Comparison of ENCODE assay signal across 8 mouse cellular contexts in the genomic region with DNA sequence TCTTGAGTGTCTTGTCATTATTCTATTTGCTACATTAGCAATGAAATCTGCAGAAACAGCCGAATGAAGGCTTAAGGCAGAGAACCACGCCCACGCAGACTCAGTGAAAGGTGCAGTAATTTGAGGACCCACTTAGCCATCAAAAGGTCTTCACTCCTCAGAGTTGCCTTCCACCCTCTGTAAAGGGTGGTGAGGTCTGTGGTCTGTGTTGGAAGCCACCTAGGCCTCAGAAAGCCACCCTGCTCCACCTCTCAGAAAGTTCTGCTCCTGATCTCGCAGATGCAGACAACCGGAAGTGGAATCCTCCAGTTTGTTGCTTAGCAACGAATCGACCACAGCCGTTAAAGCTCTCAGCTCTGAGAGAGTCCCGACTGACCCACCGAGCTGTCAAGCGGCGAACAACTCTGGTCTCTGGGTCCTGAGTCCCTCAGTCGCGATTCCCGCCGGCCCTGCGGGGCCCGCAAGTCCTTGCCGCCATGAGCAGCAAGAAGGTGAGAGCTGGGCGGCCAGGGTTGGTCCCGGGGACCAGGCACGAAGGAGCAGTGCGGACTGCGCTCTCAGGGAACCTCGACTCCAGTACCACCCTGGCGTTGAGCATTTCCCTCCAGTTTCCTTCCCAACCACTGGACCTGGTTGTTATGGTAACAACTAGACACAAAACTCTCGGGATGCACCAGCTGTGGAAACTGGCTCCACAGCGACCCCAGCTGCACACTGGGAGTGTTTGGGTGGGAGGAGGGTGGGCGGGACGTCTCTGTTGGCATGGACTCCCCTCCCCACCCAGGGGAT. TPM values are rescaled to one million over a fixed set of nuclear protein-coding genes. Genes with fewer than 3 reads are reported as not detected.
A peak's percentile ranks its signal among the peaks of the same experiment; 100 is the strongest.
DNase-seq lines count a peak whose midpoint lies in the region; ATAC-seq and TF ChIP-seq lines count a peak whose summit lies in the region.

Gene Dnah7c, plus strand, starts transcription at position 456 of the 789 bp plus-strand sequence.

- H3K9me3 ChIP-seq in heart, postnatal 0 days (replicated peaks; ENCODE audit: control insufficient read depth, low read length): no peaks in the 10 kb centered on the region
- H3K9me3 ChIP-seq in limb, embryonic 14.5 days (ENCODE audit: control insufficient read depth, low read length): no peaks in the 10 kb centered on the region

- 7% methylated on average over 30 of the region's 30 CpGs for WGBS in kidney, adult 2 months
- 10% methylated on average over 30 of the region's 30 CpGs for WGBS in heart, postnatal 0 days
- 10% methylated on average over 30 of the region's 30 CpGs for WGBS in limb, embryonic 14.5 days
- WGBS in olfactory bulb, adult 2 months: 11% methylated on average over 30 of the region's 30 CpGs

- no peaks in the 10 kb centered on the region for H3K4me1 ChIP-seq in kidney, adult 2 months (ENCODE audit: control insufficient read depth, insufficient read depth, low read length)
- no peaks in the 10 kb centered on the region for H3K4me1 ChIP-seq in heart, postnatal 0 days (ENCODE audit: control insufficient read depth, insufficient read depth)
- H3K4me1 ChIP-seq in limb, embryonic 14.5 days (ENCODE audit: control insufficient read depth, insufficient read depth, low read length): no peaks in the 10 kb centered on the region
- H3K4me1 ChIP-seq in olfactory bulb, adult 2 months (ENCODE audit: control insufficient read depth, insufficient read depth, low read length): peaks cover 8% of the 10 kb centered on the region

- peak within 1 kb of the TSS; percentile 73 for H3K4me2 ChIP-seq in heart, postnatal 0 days (ENCODE audit: low read depth, low read length)
- H3K4me2 ChIP-seq in limb, embryonic 14.5 days (replicated peaks; ENCODE audit: low read depth, low read length, severe bottlenecking): peak within 1 kb of the TSS; percentile 79

- TF ChIP-seq EP300 in heart, postnatal 0 days (IDR thresholded peaks at IDR 0.05; ENCODE audit: low read depth): no peak

- TF ChIP-seq POLR2A in kidney, adult 2 months (IDR thresholded peaks at IDR 0.05; ENCODE audit: low read depth, low read length): no peak
- TF ChIP-seq POLR2A in brain, embryonic 14.5 days (IDR thresholded peaks at IDR 0.05; ENCODE audit: borderline replicate concordance, extremely low read depth, insufficient read depth, insufficient read length, poor library complexity, severe bottlenecking): no peak
- TF ChIP-seq POLR2A in limb, embryonic 14.5 days (IDR thresholded peaks at IDR 0.05; ENCODE audit: borderline replicate concordance, extremely low read depth, insufficient read depth, insufficient read length): no peak
- no peak for TF ChIP-seq POLR2A in olfactory bulb, adult 2 months (IDR thresholded peaks at IDR 0.05; ENCODE audit: insufficient read depth, low read depth, low read length)

- no peak for TF ChIP-seq CTCF in kidney, adult 2 months (conservative IDR thresholded peaks at IDR 0.05; ENCODE audit: insufficient read depth, insufficient read length, low read depth, low read length)
- peak; percentile 31; the same call in 1 of the 2 replicates for TF ChIP-seq CTCF in brain, embryonic 14.5 days (IDR thresholded peaks at IDR 0.05; ENCODE audit: borderline replicate concordance, extremely low read depth, insufficient read depth, insufficient read length)
- no peak for TF ChIP-seq CTCF in heart, postnatal 0 days (IDR thresholded peaks at IDR 0.05; ENCODE audit: low read depth)
- TF ChIP-seq CTCF in olfactory bulb, adult 2 months (IDR thresholded peaks at IDR 0.05; ENCODE audit: insufficient read depth, low read depth, low read length): no peak

- H3K9ac ChIP-seq in heart, postnatal 0 days (replicated peaks; ENCODE audit: low read depth, low read length): no peak within 1 kb of the TSS; the same call in 1 of the 2 replicates
- peak within 1 kb of the TSS; percentile 53 for H3K9ac ChIP-seq in limb, embryonic 14.5 days (ENCODE audit: low read depth, low read length, severe bottlenecking)

- H3K27me3 ChIP-seq in kidney, adult 2 months (replicated peaks; ENCODE audit: control insufficient read depth, insufficient read depth, low read length): no peaks in the 10 kb centered on the region
- H3K27me3 ChIP-seq in heart, postnatal 0 days (ENCODE audit: control insufficient read depth, insufficient read depth, low read length): no peaks in the 10 kb centered on the region
- H3K27me3 ChIP-seq in limb, embryonic 14.5 days (ENCODE audit: control insufficient read depth, insufficient read depth, low read length): no peaks in the 10 kb centered on the region

- ATAC-seq in heart, postnatal 0 days (ENCODE audit: insufficient read depth, low read depth): peak; percentile 30; the same call in 1 of the 2 replicates
- ATAC-seq in limb, embryonic 14.5 days (ENCODE audit: low FRiP score, low read depth): peak; percentile 56
- ATAC-seq in erythroid progenitor cell, adult 5-6 weeks (replicated peaks; ENCODE audit: low FRiP score, poor library complexity, severe bottlenecking): no peak

- peak; percentile 2 for DNase-seq in kidney, adult 2 months
- DNase-seq in kidney, adult 18-20 months: no peak
- peak; percentile 75 for DNase-seq in brain, embryonic 14.5 days (ENCODE audit: low read depth)
- DNase-seq in heart, postnatal 0 days (ENCODE audit: low spot score): no peak
- DNase-seq in limb, embryonic 14.5 days (ENCODE audit: low spot score): peak; percentile 26
- no peak for DNase-seq in cerebellum, adult 9-10 months

- H3K4me3 ChIP-seq in kidney, adult 2 months (ENCODE audit: insufficient read depth, low read depth, low read length): peak within 1 kb of the TSS; percentile 9; the same call in 1 of the 2 replicates
- peak within 1 kb of the TSS; percentile 40 for H3K4me3 ChIP-seq in heart, postnatal 0 days (ENCODE audit: low read depth, low read length)
- peak within 1 kb of the TSS; percentile 37 for H3K4me3 ChIP-seq in limb, embryonic 14.5 days (replicated peaks; ENCODE audit: low read length)
- peak within 1 kb of the TSS; percentile 45 for H3K4me3 ChIP-seq in olfactory bulb, adult 2 months (ENCODE audit: insufficient read depth, low read depth, low read length)

- H3K27ac ChIP-seq in kidney, adult 2 months (ENCODE audit: insufficient read depth, low read depth, low read length): no peak within 1 kb of the TSS
- H3K27ac ChIP-seq in heart, postnatal 0 days (ENCODE audit: low read depth): no peak within 1 kb of the TSS
- no peak within 1 kb of the TSS for H3K27ac ChIP-seq in limb, embryonic 14.5 days (replicated peaks; ENCODE audit: low read depth, low read length)
- H3K27ac ChIP-seq in olfactory bulb, adult 2 months (ENCODE audit: insufficient read depth, low read depth, low read length): no peak within 1 kb of the TSS

- H3K36me3 ChIP-seq in kidney, adult 2 months (ENCODE audit: control insufficient read depth, insufficient read depth, low read length): no peaks in the 10 kb centered on the region
- H3K36me3 ChIP-seq in heart, postnatal 0 days (replicated peaks; ENCODE audit: control insufficient read depth, insufficient read depth, low read length): no peaks in the 10 kb centered on the region
- H3K36me3 ChIP-seq in limb, embryonic 14.5 days (ENCODE audit: control insufficient read depth, insufficient read depth, low read length): no peaks in the 10 kb centered on the region

RNA-seq across cellular contexts. Expression of gene Dnah7c, which starts in this region (rescaled TPM):
- polyA plus RNA-seq in kidney, adult 2 months (2012; rRNA removed): 0.09 and 0.11 TPM in 2 replicates
- polyA plus RNA-seq in brain, embryonic 14.5 days (2012; rRNA removed): 0.34 and 0.59 TPM in 2 replicates
- total RNA-seq in heart, postnatal 0 days (2014; rRNA removed; ENCODE audit: low replicate concordance): under 0.01 TPM in 1 of 2 replicates, not detected in the other
- polyA plus RNA-seq in heart, postnatal 0 days (2015; fragmentation: Nextera tagmentation; extraction: Ambion mirVana): 0.03 and 0.11 TPM in 2 replicates
- polyA plus RNA-seq in limb, embryonic 14.5 days (2012; rRNA removed): 0.09 and 0.17 TPM in 2 replicates
- 0.07 and 0.22 TPM in 2 replicates for polyA plus RNA-seq in limb, embryonic 14.5 days (2014; fragmentation: Nextera tagmentation; extraction: Ambion mirVana)
- polyA plus RNA-seq in olfactory bulb, adult 2 months (2012; ENCODE audit: insufficient read depth, insufficient read length, low replicate concordance, missing spikeins): not detected in 2 replicates
- not detected in 2 replicates for total RNA-seq in erythroid progenitor cell, adult 5-6 weeks (2015; ENCODE audit: low replicate concordance)
- not detected in 2 replicates for total RNA-seq in erythroid progenitor cell, adult 5-6 weeks (2017; ENCODE audit: low replicate concordance)

Comparison
In these comparisons a context has a peak if more than half of its experiments do, and no peak if none do; other contexts are left out.
1. Peak in DNase-seq and H3K4me3 ChIP-seq in kidney, adult 2 months; RNA of the gene not detected or under 1 TPM.
2. Peak in DNase-seq in brain, embryonic 14.5 days; RNA of the gene not detected or under 1 TPM.
3. Peak in ATAC-seq, H3K4me3 ChIP-seq and H3K4me2 ChIP-seq in heart, postnatal 0 days; RNA of the gene not detected or under 1 TPM.
4. Peak in DNase-seq, ATAC-seq, H3K4me3 ChIP-seq, H3K9ac ChIP-seq and H3K4me2 ChIP-seq in limb, embryonic 14.5 days; RNA of the gene not detected or under 1 TPM.